Mouse (Mus musculus): Measurements from ENCODE around the gene Slc25a31. TPM values are rescaled to one million over a fixed set of nuclear protein-coding genes. Genes with fewer than 3 reads are reported as not detected.

The Slc25a31 gene
- polyA plus RNA-seq, 2 experiments = 0.03 to 0.20 TPM

DNA sequence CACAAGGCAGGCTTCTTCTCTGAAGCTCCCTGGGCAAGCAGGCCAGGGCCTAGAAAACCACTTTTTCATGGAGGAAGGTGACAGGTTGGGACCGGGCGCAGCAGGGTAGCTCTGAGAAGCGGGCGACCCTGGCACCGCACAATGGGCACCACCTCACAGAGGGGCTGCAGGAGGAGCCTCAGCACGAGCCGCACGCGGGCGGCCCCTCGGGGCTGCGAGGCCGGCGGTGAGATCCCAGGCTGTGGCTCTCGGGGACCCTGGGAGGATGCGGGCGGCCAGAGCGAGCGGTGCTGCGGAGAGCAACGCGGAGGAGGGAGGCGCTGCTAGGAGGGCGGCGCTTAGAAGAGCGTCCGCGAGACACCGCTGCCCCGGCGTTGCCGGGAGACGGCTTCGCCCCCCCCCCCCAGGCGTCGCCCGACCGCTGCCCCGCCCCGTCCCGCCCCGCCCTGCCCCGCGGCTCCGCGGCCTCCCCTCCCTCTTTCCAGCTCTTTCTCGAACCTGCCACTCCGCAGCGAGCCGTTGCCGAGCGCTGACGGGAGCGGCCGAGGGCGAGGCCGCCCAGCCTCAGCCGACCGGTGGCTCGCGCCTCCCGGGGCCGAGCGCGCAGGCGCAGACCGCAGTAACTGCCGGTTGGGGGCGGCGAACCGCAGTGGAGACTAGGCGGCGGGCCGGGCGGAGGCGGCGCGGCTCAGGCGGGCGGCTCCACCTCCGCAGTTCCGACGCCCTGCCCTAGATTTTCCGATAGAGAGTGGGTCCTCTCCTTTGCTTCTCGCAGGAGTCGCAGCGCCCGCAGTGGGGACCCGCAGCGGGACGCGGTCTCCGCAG, 36.4 kb downstream of the Slc25a31 start:
- Histone ChIP-seq H3K9me3 (ENCODE audit: control insufficient read depth, low read length) (no peaks in the 10 kb centered on the region), H3K36me3 (replicated peaks; ENCODE audit: control insufficient read depth, insufficient read depth, low read depth) (no peaks in the 10 kb centered on the region), H3K9ac (replicated peaks) (peak overlapping the region; percentile 97), H3K27me3 (ENCODE audit: control insufficient read depth, insufficient read depth, low read length) (no peaks in the 10 kb centered on the region), H3K4me1 (replicated peaks; ENCODE audit: control insufficient read depth in 2 of 2, insufficient read depth in 2 of 2, low read length in 1 of 2) (peaks cover 6 to 11% of the 10 kb centered on the region in 2 experiments), H3K27ac (peak overlapping the region; percentile 86), H3K4me3 (ENCODE audit: insufficient read depth in 1 of 2, low read depth in 2 of 2, low read length in 2 of 2) (peak overlapping the region; percentile 87 to 94), H3K4me2 (ENCODE audit: low read depth) (peak overlapping the region; percentile 92)
- ATAC-seq (ENCODE audit: insufficient read depth) (peak; percentile 93), DNase-seq (ENCODE audit: low read depth in 3 of 3, low spot score in 3 of 3) (peak; percentile 79 to 85 (median 84))
- under 1% methylated on average over 61 of the region's 93 CpGs for WGBS (ENCODE audit: insufficient replicate concordance)
- no peak for TF ChIP-seq CTCF (IDR thresholded peaks at IDR 0.05; ENCODE audit: low read depth)
- TF ChIP-seq EP300 (IDR thresholded peaks at IDR 0.05; ENCODE audit: low read depth) = no peak

DNA sequence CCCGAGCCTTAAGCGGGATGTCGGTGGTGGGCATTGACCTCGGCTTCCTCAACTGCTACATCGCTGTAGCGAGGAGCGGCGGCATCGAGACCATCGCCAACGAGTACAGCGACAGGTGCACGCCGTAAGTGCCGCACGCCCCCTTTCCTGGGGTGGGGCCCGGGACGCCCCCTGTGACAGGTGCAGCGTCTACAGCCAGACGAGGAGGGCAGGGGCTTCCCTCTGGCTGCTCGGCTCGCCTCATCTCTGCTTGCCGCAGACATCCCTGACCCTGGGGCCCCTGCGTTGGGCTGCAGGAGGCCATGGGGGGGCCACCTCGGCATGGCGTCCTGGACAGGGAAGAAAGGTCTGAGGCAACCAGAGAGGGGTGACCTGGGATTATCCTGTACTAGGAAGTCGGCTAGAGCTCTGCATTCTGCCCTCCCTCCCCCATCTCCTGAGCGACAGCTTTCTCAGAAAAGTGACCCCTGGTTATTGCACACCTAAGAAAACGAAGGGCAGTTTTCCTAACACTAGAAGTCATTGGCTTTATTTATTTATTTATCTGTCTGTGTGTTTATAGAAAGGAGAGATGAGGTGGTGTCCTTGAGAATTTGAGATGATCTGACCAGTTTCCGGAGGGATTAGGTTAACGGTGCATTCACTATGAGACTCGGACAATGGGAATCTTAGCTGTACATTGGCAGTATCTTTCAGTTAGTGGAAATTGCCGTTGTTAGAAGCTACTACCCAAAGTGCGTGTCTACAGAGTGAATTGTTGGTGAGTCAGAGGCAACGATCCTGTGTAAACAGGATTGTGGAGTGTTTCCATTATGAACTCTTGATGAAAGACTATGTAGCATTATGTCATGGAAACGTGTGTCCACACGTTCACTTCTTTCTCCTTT, 37.2 kb downstream of the Slc25a31 start:
- Histone ChIP-seq H3K9ac (replicated peaks) (peak overlapping the region; percentile 97), H3K9me3 (ENCODE audit: control insufficient read depth, low read length) (no peaks in the 10 kb centered on the region), H3K4me3 (ENCODE audit: insufficient read depth in 1 of 2, low read depth in 2 of 2, low read length in 2 of 2) (peak overlapping the region; percentile 87 to 94), H3K36me3 (replicated peaks; ENCODE audit: control insufficient read depth, insufficient read depth, low read depth) (no peaks in the 10 kb centered on the region), H3K27ac (peak overlapping the region; percentile 86), H3K4me2 (ENCODE audit: low read depth) (peak overlapping the region; percentile 92), H3K27me3 (ENCODE audit: control insufficient read depth, insufficient read depth, low read length) (no peaks in the 10 kb centered on the region), H3K4me1 (replicated peaks; ENCODE audit: control insufficient read depth in 2 of 2, insufficient read depth in 2 of 2, low read length in 1 of 2) (peaks cover 6 to 11% of the 10 kb centered on the region in 2 experiments)
- ATAC-seq (ENCODE audit: insufficient read depth) = peak; percentile 19
- DNase-seq (ENCODE audit: low read depth in 3 of 3, low spot score in 3 of 3) = peak in 1 of 3 experiments; percentile 27
- TF ChIP-seq CTCF (IDR thresholded peaks at IDR 0.05; ENCODE audit: low read depth) = no peak
- TF ChIP-seq EP300 (IDR thresholded peaks at IDR 0.05; ENCODE audit: low read depth) = no peak
- 2% methylated on average over 37 of the region's 37 CpGs for WGBS (ENCODE audit: insufficient replicate concordance)

DNA sequence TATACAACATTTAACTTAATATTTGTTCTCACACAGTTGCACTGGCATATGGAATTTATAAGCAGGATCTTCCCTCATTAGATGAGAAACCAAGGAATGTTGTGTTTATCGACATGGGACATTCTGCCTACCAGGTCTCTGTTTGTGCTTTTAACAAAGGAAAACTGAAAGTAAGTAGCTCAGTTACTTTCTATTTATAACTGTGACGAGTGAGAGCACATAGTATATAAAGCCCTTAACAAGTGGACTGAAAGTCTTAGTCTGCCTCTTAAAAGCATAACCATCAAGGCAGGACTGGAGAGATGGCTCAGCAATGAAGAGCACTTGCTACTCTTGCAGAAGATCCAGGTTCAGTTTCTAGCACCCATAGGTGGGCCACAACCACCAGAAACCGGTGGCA, 52.1 kb downstream of the Slc25a31 start:
- DNase-seq (ENCODE audit: low read depth in 3 of 3, low spot score in 3 of 3) = no peak
- Histone ChIP-seq H3K36me3 (replicated peaks; ENCODE audit: control insufficient read depth, insufficient read depth, low read depth) (peaks cover 11% of the 10 kb centered on the region), H3K27me3 (ENCODE audit: control insufficient read depth, insufficient read depth, low read length) (no peaks in the 10 kb centered on the region), H3K9ac (replicated peaks) (no peak overlapping the region), H3K27ac (no peak overlapping the region), H3K4me3 (ENCODE audit: insufficient read depth in 1 of 2, low read depth in 2 of 2, low read length in 2 of 2) (no peak overlapping the region), H3K4me1 (replicated peaks; ENCODE audit: control insufficient read depth in 2 of 2, insufficient read depth in 2 of 2, low read length in 1 of 2) (no peaks in the 10 kb centered on the region), H3K4me2 (ENCODE audit: low read depth) (no peak overlapping the region), H3K9me3 (ENCODE audit: control insufficient read depth, low read length) (no peaks in the 10 kb centered on the region)
- TF ChIP-seq CTCF (IDR thresholded peaks at IDR 0.05; ENCODE audit: low read depth) (no peak), EP300 (IDR thresholded peaks at IDR 0.05; ENCODE audit: low read depth) (no peak)
- WGBS (ENCODE audit: insufficient replicate concordance) = 81% methylated on average over 3 of the region's 3 CpGs
- ATAC-seq (ENCODE audit: insufficient read depth) = no peak

DNA sequence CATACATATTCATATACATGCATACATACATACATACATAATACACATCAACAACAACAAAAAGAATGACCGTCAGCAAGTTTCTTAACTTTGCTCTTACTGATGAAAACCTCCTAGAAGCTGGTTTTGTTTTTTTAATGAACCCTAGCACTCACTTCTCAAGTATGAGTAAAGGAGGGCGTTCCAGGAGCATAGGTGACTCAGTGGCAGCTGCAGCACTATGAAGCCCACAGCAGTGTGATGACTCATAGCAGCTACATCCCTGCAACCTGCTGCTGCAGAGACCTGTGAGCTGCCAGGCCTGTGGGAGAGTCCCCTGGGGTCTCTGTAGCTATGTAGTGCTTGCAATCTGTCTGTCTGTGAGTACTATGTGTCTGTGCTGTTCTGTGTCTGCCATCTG, 52.7 kb downstream of the Slc25a31 start:
- H3K27ac ChIP-seq = no peak overlapping the region
- H3K4me3 ChIP-seq (ENCODE audit: insufficient read depth in 1 of 2, low read depth in 2 of 2, low read length in 2 of 2) = no peak overlapping the region
- no peak overlapping the region for H3K4me2 ChIP-seq (ENCODE audit: low read depth)
- no peak for DNase-seq (ENCODE audit: low read depth in 3 of 3, low spot score in 3 of 3)
- no peak for ATAC-seq (ENCODE audit: insufficient read depth)
- H3K9me3 ChIP-seq (ENCODE audit: control insufficient read depth, low read length) = no peaks in the 10 kb centered on the region
- TF ChIP-seq EP300 (IDR thresholded peaks at IDR 0.05; ENCODE audit: low read depth) (no peak), CTCF (IDR thresholded peaks at IDR 0.05; ENCODE audit: low read depth) (no peak)
- no peaks in the 10 kb centered on the region for H3K4me1 ChIP-seq (replicated peaks; ENCODE audit: control insufficient read depth in 2 of 2, insufficient read depth in 2 of 2, low read length in 1 of 2)
- no peaks in the 10 kb centered on the region for H3K27me3 ChIP-seq (ENCODE audit: control insufficient read depth, insufficient read depth, low read length)
- peaks cover 11% of the 10 kb centered on the region for H3K36me3 ChIP-seq (replicated peaks; ENCODE audit: control insufficient read depth, insufficient read depth, low read depth)
- WGBS (ENCODE audit: insufficient replicate concordance) = 80% methylated on average over 2 of the region's 2 CpGs
- no peak overlapping the region for H3K9ac ChIP-seq (replicated peaks)

Other genes with a start within 250 kb of the Slc25a31 start
- 0.70 and 0.80 TPM in 2 replicates for gene Intu, start 177.6 kb upstream of the Slc25a31 start, polyA plus RNA-seq (2012; rRNA removed)
- gene Intu, start 177.6 kb upstream of the Slc25a31 start, polyA plus RNA-seq (2014; fragmentation: Nextera tagmentation; extraction: Ambion mirVana) = 0.52 and 0.88 TPM in 2 replicates
- 2.4 and 4.3 TPM in 2 replicates for gene Hspa4l, start 35.6 kb downstream of the Slc25a31 start, polyA plus RNA-seq (2012; rRNA removed)
- 15.7 and 18.4 TPM in 2 replicates for gene Hspa4l, start 35.6 kb downstream of the Slc25a31 start, polyA plus RNA-seq (2014; fragmentation: Nextera tagmentation; extraction: Ambion mirVana)
- 16.6 and 22.1 TPM in 2 replicates for gene Plk4, start 91.2 kb downstream of the Slc25a31 start, polyA plus RNA-seq (2012; rRNA removed)
- gene Plk4, start 91.2 kb downstream of the Slc25a31 start, polyA plus RNA-seq (2014; fragmentation: Nextera tagmentation; extraction: Ambion mirVana) = 36.7 and 38.3 TPM in 2 replicates
- gene Mfsd8, start 138.0 kb downstream of the Slc25a31 start, polyA plus RNA-seq (2012; rRNA removed) = 1.7 and 2.5 TPM in 2 replicates
- gene Mfsd8, start 138.0 kb downstream of the Slc25a31 start, polyA plus RNA-seq (2014; fragmentation: Nextera tagmentation; extraction: Ambion mirVana) = 3.7 and 4.3 TPM in 2 replicates
- 1.5 and 2.1 TPM in 2 replicates for gene Abhd18, start 138.1 kb downstream of the Slc25a31 start, polyA plus RNA-seq (2012; rRNA removed)
- gene Abhd18, start 138.1 kb downstream of the Slc25a31 start, polyA plus RNA-seq (2014; fragmentation: Nextera tagmentation; extraction: Ambion mirVana) = 2.2 and 2.4 TPM in 2 replicates
- not detected in 2 replicates for gene 1700034I23Rik, start 193.7 kb downstream of the Slc25a31 start, polyA plus RNA-seq (2012; rRNA removed)
- gene 1700034I23Rik, start 193.7 kb downstream of the Slc25a31 start, polyA plus RNA-seq (2014; fragmentation: Nextera tagmentation; extraction: Ambion mirVana) = 0.05 TPM in 1 of 2 replicates, not detected in the other
- 4.4 and 9.0 TPM in 2 replicates for gene Larp1b, start 241.0 kb downstream of the Slc25a31 start, polyA plus RNA-seq (2012; rRNA removed)
- 7.5 and 9.3 TPM in 2 replicates for gene Larp1b, start 241.0 kb downstream of the Slc25a31 start, polyA plus RNA-seq (2014; fragmentation: Nextera tagmentation; extraction: Ambion mirVana)

Measured in liver, embryonic 14.5 days (tissue).